Mouse (Mus musculus) C2C12 (cell line): ENCODE measurements around the gene Sox5. TPM values are rescaled to one million over a fixed set of nuclear protein-coding genes. Genes with fewer than 3 reads are reported as not detected.

Experiments
- H3K27me3 ChIP-seq: one replicate; pipeline ENCODE4 v1.6.1; 2011; ENCODE audit not compliant: control insufficient read depth, insufficient read depth, insufficient read length
- H3K36me3 ChIP-seq: one replicate; pipeline ENCODE4 v1.6.1; 2011; ENCODE audit not compliant: control insufficient read depth, insufficient read depth
- H3K4me3 ChIP-seq: one replicate; pipeline ENCODE4 v1.5.1; 2011; ENCODE audit warnings: mild to moderate bottlenecking, control low read depth; ENCODE audit not compliant: poor library complexity, insufficient read depth, severe bottlenecking
- H3K79me2 ChIP-seq: one replicate; pipeline ENCODE4 v1.6.1; 2011; ENCODE audit not compliant: control insufficient read depth, insufficient read depth
- H3K79me3 ChIP-seq: one replicate; pipeline ENCODE4 v1.6.1; 2011; ENCODE audit warnings: low read depth, control low read depth
- H3ac ChIP-seq: one replicate; pipeline ENCODE3; 2011; ENCODE audit warnings: low read depth; ENCODE audit not compliant: control insufficient read depth, insufficient read length
- CEBPB ChIP-seq: IDR thresholded peaks from one replicate; pipeline ENCODE4 v1.6.1; 2011; ENCODE audit warnings: low read depth, mild to moderate bottlenecking, control low read depth, moderate library complexity
- CTCF ChIP-seq: IDR thresholded peaks from one replicate; pipeline ENCODE4 v1.5.1; 2011; ENCODE audit not compliant: control insufficient read depth, insufficient read depth, insufficient read length
- FOSL1 ChIP-seq: IDR thresholded peaks from one replicate; pipeline ENCODE4 v1.8.0; 2011; ENCODE audit warnings: mild to moderate bottlenecking, low read length; ENCODE audit not compliant: poor library complexity, insufficient read depth, severe bottlenecking
- MAX ChIP-seq: IDR thresholded peaks from one replicate; pipeline ENCODE4 v1.6.1; 2011; ENCODE audit warnings: mild to moderate bottlenecking, control low read depth
- MYOD1 ChIP-seq: IDR thresholded peaks from one replicate; pipeline ENCODE4 v1.6.1; 2011; ENCODE audit warnings: low read depth; ENCODE audit not compliant: control insufficient read depth, insufficient read length
- MYOG ChIP-seq: IDR thresholded peaks from one replicate; pipeline ENCODE4 v1.6.1; 2011; ENCODE audit not compliant: control insufficient read depth, insufficient read length; ENCODE audit errors: extremely low read depth
- USF1 ChIP-seq: IDR thresholded peaks from one replicate; pipeline ENCODE4 v1.6.1; 2011; ENCODE audit warnings: low read depth, mild to moderate bottlenecking, control low read depth, moderate library complexity
- polyA plus RNA-seq: library from polyadenylated mRNA; unstranded; fragments of >200 nt; fragmentation: generic; extraction: Trizol; gene quantifications from one replicate; pipeline ENCODE4 v1.2.1, GENCODE M21; 2012; ENCODE audit warnings: missing spikeins

Gene Sox5
- polyA plus RNA-seq, 1 experiment: 0.07 TPM

DNA sequence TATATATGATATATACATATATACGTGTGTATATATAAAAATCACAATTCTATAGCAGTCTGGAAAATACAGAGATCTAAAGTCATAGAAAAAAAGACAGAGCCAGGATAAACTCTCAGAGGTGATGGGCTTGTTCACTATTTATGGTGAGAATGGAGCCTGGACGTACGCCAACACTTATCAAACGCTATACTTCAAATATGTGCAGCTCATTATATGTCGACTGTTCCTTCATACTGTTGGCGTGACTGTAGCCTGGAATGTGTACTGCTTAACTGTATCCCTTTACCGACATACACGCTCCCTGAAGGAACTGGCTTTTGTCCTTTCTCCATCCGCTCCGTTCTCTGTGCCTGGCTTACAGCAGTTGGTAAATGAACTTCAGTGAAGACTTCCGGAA is 407.0 kb downstream of the Sox5 start:
- Histone ChIP-seq H3K4me3 (no peak overlapping the region), H3K79me2 (no peaks in the 10 kb centered on the region), H3K36me3 (no peaks in the 10 kb centered on the region), H3ac (no peak overlapping the region), H3K79me3 (no peaks in the 10 kb centered on the region), H3K27me3 (no peaks in the 10 kb centered on the region)
- no peak for TF ChIP-seq CTCF
- no peak for TF ChIP-seq FOSL1
- no peak for TF ChIP-seq USF1
- no peak for TF ChIP-seq MAX
- no peak for TF ChIP-seq MYOG
- no peak for TF ChIP-seq MYOD1
- no peak for TF ChIP-seq CEBPB

- Histone ChIP-seq H3K27me3 (no peaks in the 10 kb centered on the region), H3K79me2 (no peaks in the 10 kb centered on the region), H3K4me3 (no peak overlapping the region), H3K79me3 (no peaks in the 10 kb centered on the region), H3K36me3 (no peaks in the 10 kb centered on the region), H3ac (no peak overlapping the region)
- TF ChIP-seq USF1: no peak
- no peak for TF ChIP-seq FOSL1
- TF ChIP-seq CEBPB: no peak
- TF ChIP-seq CTCF: no peak
- TF ChIP-seq MYOG: no peak
- TF ChIP-seq MYOD1: no peak
- no peak for TF ChIP-seq MAX
Measured at GRCm38 (mm10) chr6:144370699-144371098, 411.1 kb downstream of the Sox5 start.

- no peaks in the 10 kb centered on the region for H3K36me3 ChIP-seq
- TF ChIP-seq USF1 (no peak), MAX (no peak), CEBPB (no peak), MYOG (no peak), FOSL1 (no peak), MYOD1 (no peak), CTCF (no peak)
- H3K4me3 ChIP-seq: no peak overlapping the region
- H3ac ChIP-seq: no peak overlapping the region
- no peaks in the 10 kb centered on the region for H3K79me2 ChIP-seq
- no peaks in the 10 kb centered on the region for H3K27me3 ChIP-seq
- H3K79me3 ChIP-seq: no peaks in the 10 kb centered on the region
Measured at GRCm38 (mm10) chr6:144367626-144368077, 414.1 kb downstream of the Sox5 start.

GRCm38 (mm10) chr6:144361267-144362038 is 420.3 kb downstream of the Sox5 start:
- TF ChIP-seq MYOG (no peak), USF1 (no peak), CTCF (no peak), MAX (no peak), FOSL1 (no peak), CEBPB (no peak), MYOD1 (no peak)
- Histone ChIP-seq H3K79me3 (no peaks in the 10 kb centered on the region), H3K4me3 (no peak overlapping the region), H3K79me2 (no peaks in the 10 kb centered on the region), H3ac (no peak overlapping the region), H3K27me3 (no peaks in the 10 kb centered on the region), H3K36me3 (no peaks in the 10 kb centered on the region)

- Histone ChIP-seq H3K79me2 (no peaks in the 10 kb centered on the region), H3K27me3 (no peaks in the 10 kb centered on the region), H3ac (no peak overlapping the region), H3K36me3 (no peaks in the 10 kb centered on the region), H3K4me3 (no peak overlapping the region), H3K79me3 (no peaks in the 10 kb centered on the region)
- TF ChIP-seq MAX (no peak), CTCF (no peak), FOSL1 (no peak), USF1 (no peak), MYOG (no peak), CEBPB (no peak), MYOD1 (no peak)
Measured at GRCm38 (mm10) chr6:144357081-144357480, 424.7 kb downstream of the Sox5 start.
